Mouse (Mus musculus): Measurements from ENCODE around the gene Terb2. TPM values are rescaled to one million over a fixed set of nuclear protein-coding genes. Genes with fewer than 3 reads are reported as not detected.
"Not testable (repeated sequence)": the region's sequence is repeated elsewhere in the genome, so short reads cannot be mapped to it uniquely, and the experiment has no call there.

The Terb2 gene
- total RNA-seq, 2 experiments from 2014 or later: not detected

GRCm38 (mm10) chr2:122164293-122164692, 21.8 kb upstream of the Terb2 start:
- intact Hi-C loops (cut with DNase I): no loop called here
- DNase-seq: no peak
- no peak for TF ChIP-seq CTCF (IDR thresholded peaks at IDR 0.05)
- Histone ChIP-seq H3K4me3 (peak overlapping the region; percentile 39), H3K27ac (no peak overlapping the region)

- DNase-seq: no peak
- Histone ChIP-seq H3K4me3 (no peak overlapping the region), H3K27ac (no peak overlapping the region)
- no peak for TF ChIP-seq CTCF (IDR thresholded peaks at IDR 0.05)
- intact Hi-C loops (cut with DNase I): no loop called here
Observed at GRCm38 (mm10) chr2:122171292-122171691, 14.8 kb upstream of the Terb2 start.

GRCm38 (mm10) chr2:122172188-122172587, 13.9 kb upstream of the Terb2 start:
- intact Hi-C loops (cut with DNase I): no loop called here
- Histone ChIP-seq H3K4me3 (no peak overlapping the region), H3K27ac (no peak overlapping the region)
- no peak for TF ChIP-seq CTCF (IDR thresholded peaks at IDR 0.05)
- DNase-seq: no peak

- intact Hi-C loops (cut with DNase I): no loop called here
- no peak for DNase-seq
- TF ChIP-seq CTCF (IDR thresholded peaks at IDR 0.05): no peak
- Histone ChIP-seq H3K4me3 (no peak overlapping the region), H3K27ac (no peak overlapping the region)
Observed at GRCm38 (mm10) chr2:122180051-122180822, 5.8 kb upstream of the Terb2 start.

GRCm38 (mm10) chr2:122185086-122185485, 986 bp upstream of the Terb2 start:
- H3K4me3 ChIP-seq: no peak overlapping the region
- H3K27ac ChIP-seq: no peak overlapping the region
- TF ChIP-seq CTCF (IDR thresholded peaks at IDR 0.05): no peak
- intact Hi-C loops (cut with DNase I): no loop called here
- DNase-seq: no peak

GRCm38 (mm10) chr2:122186751-122187150, 679 bp downstream of the Terb2 start:
- no peak overlapping the region for H3K27ac ChIP-seq
- H3K4me3 ChIP-seq: no peak overlapping the region
- intact Hi-C loops (cut with DNase I): no loop called here
- DNase-seq: no peak
- TF ChIP-seq CTCF (IDR thresholded peaks at IDR 0.05): no peak

GRCm38 (mm10) chr2:122191849-122192248, 5.8 kb downstream of the Terb2 start:
- no peak for DNase-seq
- intact Hi-C loops (cut with DNase I): no loop called here
- H3K4me3 ChIP-seq: no peak overlapping the region
- H3K27ac ChIP-seq: no peak overlapping the region
- no peak for TF ChIP-seq CTCF (IDR thresholded peaks at IDR 0.05)

- TF ChIP-seq CTCF (IDR thresholded peaks at IDR 0.05): peak; percentile 66
- H3K27ac ChIP-seq: no peak overlapping the region
- no peak for DNase-seq
- intact Hi-C loops (cut with DNase I): loop anchor here (1.0 to 2.0 kb wide), 2 partner anchors 50 to 108 kb away; no protein-coding TSS in a partner anchor
- no peak overlapping the region for H3K4me3 ChIP-seq
Observed at GRCm38 (mm10) chr2:122194509-122194929, 8.4 kb downstream of the Terb2 start.

GRCm38 (mm10) chr2:122201501-122201900, 15.4 kb downstream of the Terb2 start:
- TF ChIP-seq CTCF (IDR thresholded peaks at IDR 0.05): no peak
- no peak overlapping the region for H3K27ac ChIP-seq
- intact Hi-C loops (cut with DNase I): no loop called here
- no peak overlapping the region for H3K4me3 ChIP-seq
- no peak for DNase-seq

- TF ChIP-seq CTCF (IDR thresholded peaks at IDR 0.05): no peak
- no peak overlapping the region for H3K27ac ChIP-seq
Observed at GRCm38 (mm10) chr2:122206440-122207107, 20.5 kb downstream of the Terb2 start.

GRCm38 (mm10) chr2:122210534-122211228, 24.6 kb downstream of the Terb2 start:
- Histone ChIP-seq H3K4me3 (no peak overlapping the region), H3K27ac (no peak overlapping the region)
- intact Hi-C loops (cut with DNase I): no loop called here
- TF ChIP-seq CTCF (IDR thresholded peaks at IDR 0.05): no peak
- no peak for DNase-seq

More at GRCm38 (mm10) chr2:122206440-122207107, 20.5 kb downstream of the Terb2 start:
- intact Hi-C loops (cut with DNase I): no loop called here
- no peak for DNase-seq
- H3K4me3 ChIP-seq: no peak overlapping the region

- H3K27ac ChIP-seq; H3K4me3 ChIP-seq; DNase-seq; intact Hi-C loops (cut with DNase I): not testable (repeated sequence)
Observed at GRCm38 (mm10) chr2:122217075-122217474, 31.0 kb downstream of the Terb2 start.

- intact Hi-C loops (cut with DNase I): no loop called here
Observed at GRCm38 (mm10) chr2:122218234-122218633, 32.2 kb downstream of the Terb2 start.

More at GRCm38 (mm10) chr2:122218234-122218633, 32.2 kb downstream of the Terb2 start:
- DNase-seq: no peak
- no peak overlapping the region for H3K27ac ChIP-seq
- H3K4me3 ChIP-seq: no peak overlapping the region
- TF ChIP-seq CTCF (IDR thresholded peaks at IDR 0.05): no peak

Measured in gastrocnemius, adult 2 months (tissue).